Mouse (Mus musculus) bone marrow, adult 2 months (tissue): ENCODE data around the gene Vmn1r165. TPM values are rescaled to one million over a fixed set of nuclear protein-coding genes. Genes with fewer than 3 reads are reported as not detected.
"Not testable (repeated sequence)": the region's sequence is repeated elsewhere in the genome, so short reads cannot be mapped to it uniquely, and the experiment has no call there.

ENCODE experiments used
- H3K27ac ChIP-seq: fragments of 200-500 bp; 2 replicates; pipeline ENCODE4 v1.5.1; 2012; ENCODE audit warnings: low read depth, mild to moderate bottlenecking, control low read depth, inconsistent platforms, low read length; ENCODE audit not compliant: control insufficient read depth, poor library complexity, insufficient read depth
- H3K4me1 ChIP-seq: fragments of 200-500 bp; 2 replicates; pipeline ENCODE4 v1.6.1; 2011; ENCODE audit warnings: low read length; ENCODE audit not compliant: control insufficient read depth, insufficient read depth
- H3K4me3 ChIP-seq: fragments of 200-500 bp; replicated peaks from 2 replicates; pipeline ENCODE3; 2011; ENCODE audit warnings: mild to moderate bottlenecking, low read depth, low read length, control low read depth; ENCODE audit not compliant: control insufficient read depth
- WGBS: fragments of 180-500 bp; shearing (Covaris S2); methylation state at CpG from one replicate; pipeline ENCODE4 v1.1.7; 2018; 5-methylcytosine and 5-hydroxymethylcytosine counted together
- polyA plus RNA-seq: library from polyadenylated mRNA; stranded (reverse); fragments of >200 nt; gene quantifications from 2 replicates; pipeline ENCODE4 v1.2.4, GENCODE M21; 2011; ENCODE audit warnings: low replicate concordance; ENCODE audit not compliant: missing spikeins, insufficient read depth, insufficient read length

Gene Vmn1r165
- polyA plus RNA-seq = not detected in 2 replicates

DNA sequence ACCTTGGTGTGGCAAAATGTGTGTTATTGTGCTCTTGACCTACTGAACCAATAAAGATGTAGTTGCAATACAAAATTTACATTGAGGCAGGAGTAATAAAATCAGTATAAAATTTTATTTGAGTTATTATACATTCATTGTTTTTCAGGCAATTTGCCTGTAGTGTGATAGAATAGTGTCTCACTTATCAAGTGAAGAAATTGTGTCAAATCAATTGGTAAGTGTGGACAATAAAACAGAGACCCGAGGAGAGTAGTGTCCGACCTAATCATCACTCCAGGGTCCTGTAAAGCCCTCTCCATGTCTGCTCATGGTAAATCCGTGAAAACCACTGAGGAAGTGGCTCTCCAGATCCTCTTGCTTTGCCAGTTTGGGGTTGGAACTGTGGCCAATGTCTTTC, at the start of gene Vmn1r165:
TSS of gene Vmn1r165 (plus strand) at position 301 of the 400 bp plus-strand sequence.
- H3K4me3 ChIP-seq, H3K4me1 ChIP-seq, H3K27ac ChIP-seq: not testable (repeated sequence)
- no CpG with 5 or more reads among the region's 3 CpGs for WGBS

DNA sequence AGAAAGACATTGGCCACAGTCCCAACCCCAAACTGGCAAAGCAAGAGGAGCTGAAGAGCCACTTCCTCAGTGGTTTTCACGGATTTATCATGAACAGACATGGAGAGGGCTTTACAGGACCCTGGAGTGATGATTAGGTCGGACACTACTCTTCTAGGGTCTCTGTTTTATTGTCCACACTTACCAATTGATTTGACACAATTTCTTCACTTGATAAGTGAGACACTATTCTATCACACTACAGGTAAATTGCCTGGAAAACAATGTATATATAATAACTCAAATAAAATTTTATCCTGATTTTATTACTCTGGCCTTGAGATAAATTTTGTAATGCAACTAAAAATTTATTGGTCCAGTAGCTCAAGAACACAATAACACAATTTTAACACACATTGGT, 34.5 kb downstream of the Vmn1r165 start, which contains the start of gene Vmn1r166:
TSS of gene Vmn1r166 (minus strand) at position 101 of the 400 bp plus-strand sequence.
- H3K27ac ChIP-seq, H3K4me1 ChIP-seq, H3K4me3 ChIP-seq: not testable (repeated sequence)
- WGBS = no CpG with 5 or more reads among the region's 2 CpGs

Other genes with a start within 250 kb of the Vmn1r165 start
- not detected in 2 replicates for gene Gm4214, start 232.7 kb upstream of the Vmn1r165 start, polyA plus RNA-seq
- not detected in 2 replicates for gene Gm4216, start 197.4 kb upstream of the Vmn1r165 start, polyA plus RNA-seq
- not detected in 2 replicates for gene Vmn1r163, start 161.8 kb upstream of the Vmn1r165 start, polyA plus RNA-seq
- not detected in 2 replicates for gene Gm8720, start 149.9 kb upstream of the Vmn1r165 start, polyA plus RNA-seq
- 2.6 TPM in 1 of 2 replicates, not detected in the other for gene Gm10662, start 72.9 kb upstream of the Vmn1r165 start, polyA plus RNA-seq
- gene Vmn1r166, start 34.4 kb downstream of the Vmn1r165 start, polyA plus RNA-seq = not detected in 2 replicates
- gene Gm6902, start 61.6 kb downstream of the Vmn1r165 start, polyA plus RNA-seq = not detected in 2 replicates
- 1.5 TPM in 1 of 2 replicates, not detected in the other for gene Nlrp4e, start 83.9 kb downstream of the Vmn1r165 start, polyA plus RNA-seq
- not detected in 2 replicates for gene Nlrp5, start 168.6 kb downstream of the Vmn1r165 start, polyA plus RNA-seq